Mouse (Mus musculus) hindbrain, embryonic 12.5 days (tissue): Measurements from ENCODE around the gene Grsf1. TPM values are rescaled to one million over a fixed set of nuclear protein-coding genes. Genes with fewer than 3 reads are reported as not detected.

ENCODE experiments used
- ATAC-seq: fragments of 200-750 bp; cut with Nextera tagmentation; 2 replicates; pipeline ENCODE4 v1.8.0; 2017; ENCODE audit warnings: moderate TSS enrichment; ENCODE audit not compliant: low FRiP score
- H3K27ac ChIP-seq: fragments of 300-500 bp; sonication (generic); 2 replicates; pipeline ENCODE4 v1.5.1; 2016; ENCODE audit warnings: mild to moderate bottlenecking
- H3K27me3 ChIP-seq: fragments of 300-500 bp; sonication (generic); 2 replicates; pipeline ENCODE4 v1.6.1; 2016; ENCODE audit warnings: mild to moderate bottlenecking
- H3K36me3 ChIP-seq: fragments of 300-500 bp; sonication (generic); 2 replicates; pipeline ENCODE4 v1.6.1; 2016; ENCODE audit warnings: mild to moderate bottlenecking
- H3K4me1 ChIP-seq: fragments of 300-500 bp; sonication (generic); 2 replicates; pipeline ENCODE4 v1.6.1; 2016
- H3K4me2 ChIP-seq: fragments of 300-500 bp; sonication (generic); replicated peaks from 2 replicates; pipeline ENCODE4 v1.6.1; 2016; ENCODE audit warnings: mild to moderate bottlenecking
- H3K4me3 ChIP-seq: fragments of 300-500 bp; sonication (generic); 2 replicates; pipeline ENCODE4 v1.5.1; 2016; ENCODE audit warnings: mild to moderate bottlenecking
- H3K9ac ChIP-seq: fragments of 300-500 bp; sonication (generic); 2 replicates; pipeline ENCODE4 v1.6.1; 2016; ENCODE audit warnings: mild to moderate bottlenecking, moderate library complexity
- H3K9me3 ChIP-seq: fragments of 300-500 bp; sonication (generic); replicated peaks from 2 replicates; pipeline ENCODE4 v1.6.1; 2016; ENCODE audit warnings: mild to moderate bottlenecking
- WGBS: fragments of 180-500 bp; shearing (Covaris S2); methylation state at CpG from one replicate; pipeline ENCODE4 v1.1.7; 2016; 5-methylcytosine and 5-hydroxymethylcytosine counted together
- polyA plus RNA-seq: library from polyadenylated mRNA; unstranded; fragments of >200 nt; fragmentation: Nextera tagmentation; extraction: Ambion mirVana; gene quantifications from 2 replicates; pipeline ENCODE4 v1.2.1, GENCODE M21; 2016

Grsf1 gene
- polyA plus RNA-seq, 1 experiment from 2014 or later = 88.9 TPM

- no peak overlapping the region for H3K27ac ChIP-seq
- H3K4me2 ChIP-seq = no peak overlapping the region
- H3K4me1 ChIP-seq = no peaks in the 10 kb centered on the region
- 80% methylated on average over 4 of the region's 4 CpGs for WGBS
- no peak overlapping the region for H3K9ac ChIP-seq
- H3K36me3 ChIP-seq = no peaks in the 10 kb centered on the region
- no peak for ATAC-seq
- H3K9me3 ChIP-seq = peaks cover 3% of the 10 kb centered on the region; the same call in 1 of the 2 replicates
- H3K27me3 ChIP-seq = no peaks in the 10 kb centered on the region
- no peak overlapping the region for H3K4me3 ChIP-seq
These were observed 26.1 kb upstream of the Grsf1 start for GRCm38 (mm10) chr5:88702041-88702440.

GRCm38 (mm10) chr5:88699251-88699913 is 23.4 kb upstream of the Grsf1 start:
- Histone ChIP-seq H3K36me3 (no peaks in the 10 kb centered on the region), H3K27ac (no peak overlapping the region), H3K27me3 (no peaks in the 10 kb centered on the region), H3K4me3 (no peak overlapping the region), H3K4me2 (no peak overlapping the region), H3K9me3 (no peaks in the 10 kb centered on the region), H3K9ac (no peak overlapping the region), H3K4me1 (no peaks in the 10 kb centered on the region)
- no peak for ATAC-seq
- WGBS = 74% methylated on average over 4 of the region's 4 CpGs

- 66% methylated on average over 5 of the region's 5 CpGs for WGBS
- Histone ChIP-seq H3K27me3 (no peaks in the 10 kb centered on the region), H3K4me3 (no peak overlapping the region), H3K4me1 (no peaks in the 10 kb centered on the region), H3K36me3 (no peaks in the 10 kb centered on the region), H3K27ac (no peak overlapping the region), H3K9me3 (no peaks in the 10 kb centered on the region), H3K4me2 (no peak overlapping the region), H3K9ac (no peak overlapping the region)
- no peak for ATAC-seq
These were observed 21.3 kb upstream of the Grsf1 start for GRCm38 (mm10) chr5:88697291-88697690.

GRCm38 (mm10) chr5:88693057-88693456 is 17.1 kb upstream of the Grsf1 start:
- Histone ChIP-seq H3K36me3 (no peaks in the 10 kb centered on the region), H3K27ac (no peak overlapping the region), H3K9me3 (no peaks in the 10 kb centered on the region), H3K27me3 (no peaks in the 10 kb centered on the region), H3K4me1 (no peaks in the 10 kb centered on the region), H3K4me3 (no peak overlapping the region), H3K4me2 (no peak overlapping the region), H3K9ac (no peak overlapping the region)
- no peak for ATAC-seq

- ATAC-seq = no peak
- Histone ChIP-seq H3K27ac (no peak overlapping the region), H3K36me3 (no peaks in the 10 kb centered on the region), H3K9ac (no peak overlapping the region), H3K4me1 (no peaks in the 10 kb centered on the region), H3K4me2 (no peak overlapping the region), H3K4me3 (no peak overlapping the region), H3K9me3 (no peaks in the 10 kb centered on the region), H3K27me3 (no peaks in the 10 kb centered on the region)
- 91% methylated on average over 4 of the region's 4 CpGs for WGBS
These were observed 16.6 kb upstream of the Grsf1 start for GRCm38 (mm10) chr5:88692586-88692985.

GRCm38 (mm10) chr5:88691506-88692095 is 15.6 kb upstream of the Grsf1 start:
- no peak overlapping the region for H3K4me3 ChIP-seq
- 80% methylated on average over 6 of the region's 6 CpGs for WGBS
- H3K4me2 ChIP-seq = no peak overlapping the region
- no peaks in the 10 kb centered on the region for H3K36me3 ChIP-seq
- H3K9me3 ChIP-seq = no peaks in the 10 kb centered on the region
- ATAC-seq = no peak
- H3K27ac ChIP-seq = no peak overlapping the region
- no peaks in the 10 kb centered on the region for H3K27me3 ChIP-seq
- H3K4me1 ChIP-seq = no peaks in the 10 kb centered on the region
- H3K9ac ChIP-seq = no peak overlapping the region

- ATAC-seq = no peak
- Histone ChIP-seq H3K9me3 (no peaks in the 10 kb centered on the region), H3K36me3 (no peaks in the 10 kb centered on the region), H3K4me2 (no peak overlapping the region), H3K27ac (no peak overlapping the region), H3K27me3 (no peaks in the 10 kb centered on the region), H3K9ac (no peak overlapping the region), H3K4me3 (no peak overlapping the region), H3K4me1 (no peaks in the 10 kb centered on the region)
- 74% methylated on average over 10 of the region's 10 CpGs for WGBS
These were observed 14.9 kb upstream of the Grsf1 start for GRCm38 (mm10) chr5:88690681-88691505.

- Histone ChIP-seq H3K27ac (no peak overlapping the region), H3K9ac (no peak overlapping the region), H3K27me3 (no peaks in the 10 kb centered on the region), H3K4me1 (no peaks in the 10 kb centered on the region), H3K4me3 (no peak overlapping the region), H3K9me3 (no peaks in the 10 kb centered on the region), H3K36me3 (no peaks in the 10 kb centered on the region), H3K4me2 (no peak overlapping the region)
- no peak for ATAC-seq
- WGBS = 78% methylated on average over 3 of the region's 3 CpGs
These were observed 13.4 kb upstream of the Grsf1 start for GRCm38 (mm10) chr5:88689279-88689938.

GRCm38 (mm10) chr5:88688583-88689187 is 12.7 kb upstream of the Grsf1 start:
- 88% methylated on average over 15 of the region's 15 CpGs for WGBS
- H3K36me3 ChIP-seq = no peaks in the 10 kb centered on the region
- no peak for ATAC-seq
- H3K27me3 ChIP-seq = no peaks in the 10 kb centered on the region
- no peak overlapping the region for H3K4me3 ChIP-seq
- no peaks in the 10 kb centered on the region for H3K4me1 ChIP-seq
- H3K9me3 ChIP-seq = no peaks in the 10 kb centered on the region
- H3K4me2 ChIP-seq = no peak overlapping the region
- H3K9ac ChIP-seq = no peak overlapping the region
- no peak overlapping the region for H3K27ac ChIP-seq

GRCm38 (mm10) chr5:88687996-88688406 is 12.0 kb upstream of the Grsf1 start:
- Histone ChIP-seq H3K36me3 (no peaks in the 10 kb centered on the region), H3K9ac (no peak overlapping the region), H3K27ac (no peak overlapping the region), H3K27me3 (no peaks in the 10 kb centered on the region), H3K9me3 (no peaks in the 10 kb centered on the region), H3K4me2 (no peak overlapping the region), H3K4me1 (no peaks in the 10 kb centered on the region), H3K4me3 (no peak overlapping the region)
- 87% methylated on average over 8 of the region's 8 CpGs for WGBS
- ATAC-seq = no peak

GRCm38 (mm10) chr5:88685745-88686299 is 9.9 kb upstream of the Grsf1 start:
- ATAC-seq = no peak
- Histone ChIP-seq H3K27me3 (no peaks in the 10 kb centered on the region), H3K4me3 (no peak overlapping the region), H3K4me2 (no peak overlapping the region), H3K9me3 (no peaks in the 10 kb centered on the region), H3K4me1 (no peaks in the 10 kb centered on the region), H3K36me3 (no peaks in the 10 kb centered on the region), H3K9ac (no peak overlapping the region), H3K27ac (no peak overlapping the region)
- 74% methylated on average over 6 of the region's 6 CpGs for WGBS

GRCm38 (mm10) chr5:88685306-88685705 is 9.3 kb upstream of the Grsf1 start:
- no peaks in the 10 kb centered on the region for H3K9me3 ChIP-seq
- no peaks in the 10 kb centered on the region for H3K4me1 ChIP-seq
- H3K27me3 ChIP-seq = no peaks in the 10 kb centered on the region
- no peak overlapping the region for H3K4me3 ChIP-seq
- no peak for ATAC-seq
- WGBS = 19% methylated on average over 6 of the region's 6 CpGs
- no peak overlapping the region for H3K4me2 ChIP-seq
- no peak overlapping the region for H3K9ac ChIP-seq
- H3K27ac ChIP-seq = no peak overlapping the region
- H3K36me3 ChIP-seq = no peaks in the 10 kb centered on the region
